Mouse (Mus musculus) mesoderm, embryonic 11.5 days (tissue): ENCODE measurements at regions not wholly inside any gene's neighbourhood (a gene's known extent, or its start where the extent isn't known, plus 50 kb on each side); places are given as distances from the start of the nearest gene placed in this dataset.
A peak's percentile ranks its signal among the peaks of the same experiment; 100 is the strongest.

Experiments
- DNase-seq: peaks from one replicate; pipeline ENCODE4 v3.0.0-alpha.2; 2012; ENCODE audit warnings: low read depth, low spot score

DNA sequence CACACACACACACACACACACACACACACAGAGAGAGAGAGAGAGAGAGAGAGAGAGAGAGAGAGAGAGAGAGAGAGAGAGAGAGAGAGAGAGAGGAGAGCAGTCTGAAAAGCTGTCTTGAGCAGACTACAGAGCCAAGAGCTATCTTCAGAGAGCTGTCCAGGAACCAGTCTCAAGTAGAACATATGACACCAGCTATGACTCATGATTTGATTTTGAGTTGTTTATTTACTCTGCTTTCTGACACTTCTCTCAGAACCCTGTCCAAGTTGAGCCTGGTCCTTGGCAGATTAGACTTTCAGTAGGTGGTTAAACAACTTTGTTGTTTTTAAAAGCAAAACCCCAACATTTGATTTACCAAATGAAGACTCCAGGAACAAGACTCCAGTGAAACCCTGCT is 420.8 kb upstream of the Lcorl start:
- no peak for DNase-seq

DNA sequence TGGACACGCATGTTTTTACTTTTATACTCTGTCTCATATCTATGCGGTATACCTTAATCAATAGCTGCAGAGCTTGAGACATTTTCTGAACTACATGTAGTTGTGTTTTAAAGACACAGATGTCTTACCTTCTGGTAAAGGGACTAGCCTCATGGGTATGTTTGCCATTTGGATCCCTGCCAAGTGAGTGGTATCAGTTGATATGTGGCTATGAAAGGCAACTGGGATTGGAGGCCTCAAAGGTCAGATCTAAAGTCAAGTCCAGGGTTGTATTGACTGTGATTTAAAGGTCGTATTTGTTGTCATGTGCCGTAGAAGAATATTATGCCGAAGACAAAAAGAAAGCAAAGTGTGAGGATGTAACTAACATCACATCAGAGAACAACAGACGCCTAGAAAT is 399.3 kb upstream of the Lcorl start:
- no peak for DNase-seq

GRCm38 (mm10) chr5:46253940-46254339 is 396.5 kb upstream of the Lcorl start:
- no peak for DNase-seq

- peak; percentile 9 for DNase-seq
Measured at GRCm38 (mm10) chr5:46235364-46236067, 378.1 kb upstream of the Lcorl start.

- DNase-seq = no peak
Measured at GRCm38 (mm10) chr5:46232780-46233179, 375.4 kb upstream of the Lcorl start.

DNA sequence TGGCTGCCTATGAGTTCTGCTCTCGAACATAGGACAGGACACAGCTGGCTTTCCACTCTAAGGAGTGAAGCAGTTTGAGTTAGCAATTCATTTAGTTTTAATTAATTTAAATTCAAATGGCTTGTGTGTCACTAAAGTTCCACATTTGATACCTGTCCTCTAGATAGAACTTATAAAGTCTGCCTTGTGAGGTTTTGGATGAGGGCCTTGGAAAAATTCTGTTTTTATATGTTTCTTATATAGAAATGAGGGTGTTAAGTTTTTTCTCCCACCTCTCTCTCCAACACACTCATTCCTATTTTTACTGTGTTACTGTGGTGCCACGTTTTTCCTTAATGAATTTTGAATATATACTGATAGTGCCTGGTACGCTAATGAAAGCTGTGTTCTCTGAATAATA is 371.3 kb upstream of the Lcorl start:
- DNase-seq = no peak

DNA sequence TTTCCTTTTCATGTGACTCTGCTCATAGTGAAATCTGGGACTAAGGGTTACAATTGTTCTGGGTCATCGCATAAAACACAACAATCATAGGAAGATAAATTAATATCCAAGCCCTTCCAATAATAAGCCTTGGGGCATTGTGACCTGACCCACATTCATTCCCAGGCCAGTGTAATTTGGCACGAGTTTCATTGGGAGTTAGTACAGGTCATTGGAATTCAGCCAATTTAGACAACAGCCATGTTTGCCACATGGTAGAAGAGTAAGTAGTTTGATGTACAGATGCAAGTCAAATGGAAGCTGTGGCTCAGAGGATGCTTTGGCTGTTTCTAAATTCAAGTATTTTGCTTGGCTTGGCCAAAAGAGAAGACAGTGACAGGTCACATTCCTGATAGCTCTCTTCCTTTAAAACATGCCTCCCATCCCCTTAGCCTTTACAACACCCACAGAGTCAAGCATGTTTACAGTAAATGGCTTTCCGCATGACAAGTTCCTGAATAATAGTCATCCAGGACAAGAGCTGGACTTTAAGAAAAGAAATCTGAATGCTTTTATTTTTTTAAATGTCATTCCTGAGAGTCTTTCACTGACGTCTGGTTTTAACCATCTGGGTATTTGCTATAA is 355.5 kb upstream of the Lcorl start:
- no peak for DNase-seq

GRCm38 (mm10) chr5:46209076-46209475 is 351.7 kb upstream of the Lcorl start:
- DNase-seq = no peak

- no peak for DNase-seq
Measured at GRCm38 (mm10) chr5:46203744-46204143, 346.3 kb upstream of the Lcorl start.

DNA sequence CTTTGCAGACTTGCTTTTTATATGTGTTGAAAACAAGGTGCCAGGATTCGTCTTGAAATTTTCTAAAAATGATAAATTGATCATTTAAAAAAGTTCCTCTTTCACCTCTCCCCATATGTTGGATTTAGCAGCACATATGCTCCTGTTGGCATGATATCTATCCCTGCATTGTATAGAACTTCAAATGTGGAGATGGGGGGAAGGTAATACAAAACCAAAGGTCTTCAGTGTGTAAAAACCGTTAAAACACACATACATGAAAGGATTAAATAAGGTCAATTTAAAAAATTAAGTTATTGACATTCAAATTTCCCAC is 345.0 kb upstream of the Lcorl start:
- no peak for DNase-seq

DNA sequence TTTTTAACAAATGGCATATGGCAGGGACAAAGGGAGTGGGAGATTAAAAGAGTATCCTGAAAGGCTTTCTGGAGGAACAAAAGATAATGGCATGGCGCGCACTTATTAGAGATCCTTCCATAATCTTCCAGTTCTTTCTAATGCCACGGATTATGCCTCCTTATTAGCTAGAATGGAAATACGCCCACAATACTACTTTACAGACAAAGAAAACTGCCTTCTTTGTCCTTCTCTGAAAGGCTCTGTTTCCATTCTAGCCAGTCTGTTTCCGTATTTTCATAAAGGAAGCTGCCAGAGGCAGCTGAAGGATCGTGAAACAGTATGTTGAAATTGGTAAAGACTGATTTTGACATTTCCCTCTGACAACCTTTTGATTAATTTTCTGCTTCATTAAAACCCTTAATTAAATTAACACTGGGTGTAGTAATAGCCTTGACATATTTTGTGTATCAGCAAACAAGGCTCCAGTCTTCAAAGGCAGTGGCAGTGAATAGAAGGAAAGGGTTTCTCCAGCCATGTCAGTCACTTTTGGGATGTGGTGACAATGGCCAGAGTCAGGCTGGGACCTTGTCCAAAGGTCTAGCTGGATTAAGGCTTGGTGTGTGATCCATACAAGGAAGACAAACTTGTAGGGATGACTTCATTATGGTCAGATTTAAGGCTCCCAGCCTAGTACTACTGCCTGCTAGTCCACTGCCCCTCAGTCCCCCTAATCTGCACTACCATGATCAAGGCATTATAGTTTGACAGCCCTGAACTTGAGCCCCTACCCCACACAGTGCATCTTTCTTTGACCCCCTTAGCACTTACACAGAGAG is 344.4 kb upstream of the Lcorl start:
- no peak for DNase-seq

DNA sequence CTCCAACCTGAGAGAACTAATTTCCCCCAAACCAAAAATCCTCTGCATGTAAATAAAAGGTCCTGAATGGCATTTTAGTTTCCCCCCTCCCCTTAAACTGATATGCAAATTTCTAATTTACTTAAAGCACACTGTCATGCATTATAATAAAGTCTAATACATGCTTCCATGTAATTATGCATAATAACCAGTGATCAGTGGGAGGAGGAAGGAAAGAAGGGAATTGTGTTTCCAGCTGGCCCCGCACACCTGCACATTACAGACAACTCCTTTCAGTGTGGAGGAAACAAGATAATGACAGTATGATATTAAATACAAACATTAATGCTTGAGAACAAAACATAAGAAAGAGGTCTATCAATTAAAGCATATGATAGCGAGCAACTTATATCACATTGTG is 329.5 kb upstream of the Lcorl start:
- no peak for DNase-seq

GRCm38 (mm10) chr5:46182157-46182556 is 324.7 kb upstream of the Lcorl start:
- DNase-seq = peak; percentile 42

DNA sequence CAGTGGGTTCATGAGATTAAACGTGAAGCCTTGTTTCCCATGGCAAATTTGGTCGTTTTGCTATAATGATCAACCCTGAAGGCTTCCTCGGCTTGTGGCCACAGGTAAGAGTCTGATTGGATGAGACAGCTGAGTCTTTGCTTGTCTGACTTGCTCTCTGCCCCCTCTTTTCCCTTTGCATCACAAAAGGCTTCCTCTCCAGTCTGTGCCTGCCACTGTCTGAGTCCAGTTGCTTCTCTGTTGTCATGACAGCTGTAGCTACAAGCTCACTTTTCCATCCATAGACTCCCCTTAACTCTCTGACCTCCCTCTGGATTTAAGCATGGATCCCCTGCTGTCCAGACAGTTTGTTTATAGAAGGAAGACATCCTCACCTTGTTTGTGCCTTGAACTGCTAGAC is 314.9 kb upstream of the Lcorl start:
- peak; percentile 2 for DNase-seq

- no peak for DNase-seq
Measured at GRCm38 (mm10) chr5:46160774-46161173, 303.4 kb upstream of the Lcorl start.

DNA sequence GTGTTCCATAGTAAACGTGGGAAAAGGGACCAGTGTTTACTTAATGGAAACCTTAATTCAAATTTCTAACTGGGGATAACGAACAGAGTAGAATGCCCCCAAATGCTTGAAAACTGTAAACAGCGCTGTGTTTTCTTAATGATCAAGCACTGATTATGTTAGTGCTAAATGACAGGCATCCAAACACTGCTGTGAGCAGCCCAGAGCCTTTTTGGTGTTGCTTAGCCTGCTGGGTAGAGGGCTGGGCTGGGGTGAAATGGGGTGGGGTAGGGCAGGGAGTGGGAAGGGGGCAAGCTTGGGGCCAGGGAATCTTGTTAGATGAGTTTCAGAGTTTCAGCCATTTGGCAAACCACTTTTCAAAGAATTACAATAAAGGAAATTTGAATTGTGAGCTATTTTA is 294.6 kb upstream of the Lcorl start:
- DNase-seq = no peak

GRCm38 (mm10) chr5:46150825-46151224 is 293.4 kb upstream of the Lcorl start:
- peak; percentile 38 for DNase-seq

- DNase-seq = no peak
Measured at GRCm38 (mm10) chr5:46149851-46150615, 292.6 kb upstream of the Lcorl start.

DNA sequence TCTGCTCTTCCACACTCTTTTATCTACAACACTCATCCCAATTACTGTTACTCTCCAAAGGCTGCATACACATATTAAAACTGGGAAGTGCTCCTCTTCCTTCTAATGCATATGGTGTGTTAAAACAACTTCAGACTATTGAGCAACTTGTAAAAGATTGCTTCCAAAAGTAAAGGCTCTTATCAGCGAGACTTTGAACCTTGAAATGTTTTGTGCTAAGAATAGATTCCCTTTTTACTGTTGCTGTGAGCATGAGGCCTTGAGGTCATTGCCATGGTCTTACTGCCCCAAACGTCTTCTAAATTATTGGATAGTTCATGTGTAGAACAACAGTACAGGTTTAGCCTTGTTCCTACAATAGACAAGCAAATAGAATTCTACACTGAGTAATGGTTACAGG is 281.6 kb upstream of the Lcorl start:
- DNase-seq = no peak

DNA sequence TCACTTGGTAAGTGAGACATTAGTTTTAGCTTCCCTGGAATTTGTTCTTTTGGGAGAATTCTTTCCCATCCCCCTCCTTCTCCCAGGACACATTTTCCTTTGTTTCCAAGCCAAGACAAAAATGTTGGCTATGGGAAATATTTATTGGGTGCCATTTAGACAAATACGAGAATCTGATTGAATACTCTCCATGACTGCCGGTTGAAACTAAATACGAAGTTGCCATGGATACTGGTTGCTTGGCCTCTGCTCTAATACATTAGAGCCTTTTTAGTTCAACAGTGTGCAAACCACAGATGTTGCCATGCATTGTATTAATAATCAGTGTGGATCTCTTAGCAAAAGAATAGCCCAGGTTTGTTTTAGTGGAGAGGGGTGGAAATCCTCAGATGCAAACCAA is 280.3 kb upstream of the Lcorl start:
- peak; percentile 27 for DNase-seq

DNA sequence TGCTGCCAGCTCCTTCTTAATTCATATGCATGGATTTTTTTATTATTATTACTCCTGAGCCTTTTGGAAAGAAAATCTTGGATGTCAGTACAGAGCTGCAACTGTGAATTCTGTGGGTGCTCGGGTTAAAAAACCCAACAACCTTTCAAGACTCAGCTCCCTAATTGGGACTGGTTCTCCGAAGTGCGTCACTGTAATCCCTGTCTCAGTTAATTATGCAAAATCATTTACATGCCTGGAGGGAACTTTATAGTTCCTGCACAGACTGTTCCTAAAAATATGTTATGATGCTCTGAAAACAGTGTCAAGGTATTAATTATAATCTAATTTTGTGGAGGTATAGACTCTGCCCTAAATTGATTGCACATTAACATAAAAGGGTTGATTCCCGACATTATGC is 250.6 kb upstream of the Lcorl start:
- no peak for DNase-seq

GRCm38 (mm10) chr5:46103350-46103749 is 245.9 kb upstream of the Lcorl start:
- no peak for DNase-seq
